In genomic region chr11:107469523-107470371, GRCm38 (mm10) we compare ENCODE assay signal across 8 mouse cellular contexts. TPM values are rescaled to one million over a fixed set of nuclear protein-coding genes. Genes with fewer than 3 reads are reported as not detected.
DNase-seq lines count a peak whose midpoint lies in the region; ATAC-seq lines count a peak whose summit lies in the region.

No protein-coding gene starts in this region.

- peak; percentile 17 for ATAC-seq in CD4-positive, CD25-positive, alpha-beta regulatory T cell, adult 4 months
- ATAC-seq in cerebellum, adult (ENCODE audit: insufficient number of reproducible peaks, low FRiP score, low TSS enrichment): peak; percentile 22; the same call in 1 of the 2 replicates
- peak; percentile 56 for ATAC-seq in forebrain, embryonic 15.5 days (replicated peaks)
- ATAC-seq in neural tube, embryonic 15.5 days (ENCODE audit: low FRiP score): peak; percentile 67

- H3K4me1 ChIP-seq in forebrain, embryonic 15.5 days: peaks cover 33% of the 10 kb centered on the region
- peaks cover 38% of the 10 kb centered on the region for H3K4me1 ChIP-seq in neural tube, embryonic 15.5 days

- peak overlapping the region; percentile 95 for H3K4me3 ChIP-seq in forebrain, embryonic 15.5 days
- H3K4me3 ChIP-seq in neural tube, embryonic 15.5 days (replicated peaks): peak overlapping the region; percentile 89

- peak overlapping the region; percentile 92 for H3K9ac ChIP-seq in forebrain, embryonic 15.5 days (replicated peaks)
- H3K9ac ChIP-seq in neural tube, embryonic 15.5 days (replicated peaks): peak overlapping the region; percentile 90

- peak overlapping the region; percentile 93 for H3K27ac ChIP-seq in forebrain, embryonic 15.5 days (replicated peaks)
- H3K27ac ChIP-seq in neural tube, embryonic 15.5 days (replicated peaks): peak overlapping the region; percentile 94

- H3K9me3 ChIP-seq in forebrain, embryonic 15.5 days: no peaks in the 10 kb centered on the region
- no peaks in the 10 kb centered on the region for H3K9me3 ChIP-seq in neural tube, embryonic 15.5 days (replicated peaks)

- H3K36me3 ChIP-seq in forebrain, embryonic 15.5 days: no peaks in the 10 kb centered on the region
- no peaks in the 10 kb centered on the region for H3K36me3 ChIP-seq in neural tube, embryonic 15.5 days

- H3K27me3 ChIP-seq in forebrain, embryonic 15.5 days: no peaks in the 10 kb centered on the region
- no peaks in the 10 kb centered on the region for H3K27me3 ChIP-seq in neural tube, embryonic 15.5 days (replicated peaks)

- peak overlapping the region; percentile 90 for H3K4me2 ChIP-seq in forebrain, embryonic 15.5 days (replicated peaks)
- peak overlapping the region; percentile 81 for H3K4me2 ChIP-seq in neural tube, embryonic 15.5 days

- under 1% methylated on average over 58 of the region's 59 CpGs for WGBS in forebrain, embryonic 15.5 days
- under 1% methylated on average over 59 of the region's 59 CpGs for WGBS in neural tube, embryonic 15.5 days

- intact Hi-C loops in heart, postnatal 14 days (cut with DNase I): loop anchor here (1.0 to 5.0 kb wide), 4 partner anchors 47 to 193 kb away; no protein-coding TSS in a partner anchor

- DNase-seq in heart, postnatal 14 days: peak; percentile 71 to 74
- DNase-seq in layer of hippocampus, adult 18-20 months (ENCODE audit: low spot score in 2 of 2): peak; percentile 27 to 57
- DNase-seq in lung, adult 18-20 months: peak; percentile 49 to 63
- DNase-seq in testis, postnatal 14 days (ENCODE audit: low spot score): peak; percentile 36

RNA-seq across cellular contexts. Expression of gene Pitpnc1, which starts 0.8 kb away (rescaled TPM):
- polyA plus RNA-seq in CD4-positive, CD25-positive, alpha-beta regulatory T cell, adult 4 months (2017; shearing (Covaris generic)): 100 to 1,000 TPM; 119 to 141 TPM
- 43.4 and 46.7 TPM in 2 replicates for polyA plus RNA-seq in forebrain, embryonic 15.5 days (2015; fragmentation: Nextera tagmentation; extraction: Ambion mirVana)
- 10 to 100 TPM; 67.9 to 68.4 TPM for total RNA-seq in heart, postnatal 14 days (2021)
- total RNA-seq in layer of hippocampus, adult 18-20 months (2021): 10 to 100 TPM; 46.1 to 48.1 TPM
- 42.0 and 45.0 TPM in 2 replicates for polyA plus RNA-seq in neural tube, embryonic 15.5 days (2015; fragmentation: Nextera tagmentation; extraction: Ambion mirVana)

RNA-seq across cellular contexts. Expression of gene Psmd12, which starts 9.5 kb away (rescaled TPM):
- 100 to 1,000 TPM; 106 to 112 TPM for polyA plus RNA-seq in CD4-positive, CD25-positive, alpha-beta regulatory T cell, adult 4 months (2017; shearing (Covaris generic))
- 149 TPM in 2 replicates for polyA plus RNA-seq in forebrain, embryonic 15.5 days (2015; fragmentation: Nextera tagmentation; extraction: Ambion mirVana)
- 10 to 100 TPM; 81.7 to 84.0 TPM for total RNA-seq in heart, postnatal 14 days (2021)
- total RNA-seq in layer of hippocampus, adult 18-20 months (2021): 10 to 100 TPM; 66.5 to 69.8 TPM
- polyA plus RNA-seq in neural tube, embryonic 15.5 days (2015; fragmentation: Nextera tagmentation; extraction: Ambion mirVana): 151 and 162 TPM in 2 replicates

Comparison
In these comparisons a context has a peak if more than half of its experiments do, and no peak if none do; other contexts are left out.
1. Peak in every context shown above with its lines: DNase-seq, ATAC-seq, H3K4me3 ChIP-seq and H3K27ac ChIP-seq.
2. ATAC-seq: peak in every context shown above with its lines; median percentile 67 in neural tube, embryonic 15.5 days; 56 in forebrain, embryonic 15.5 days; 22 in cerebellum, adult; 17 in CD4-positive, CD25-positive, alpha-beta regulatory T cell, adult 4 months.